In the genomic region with DNA sequence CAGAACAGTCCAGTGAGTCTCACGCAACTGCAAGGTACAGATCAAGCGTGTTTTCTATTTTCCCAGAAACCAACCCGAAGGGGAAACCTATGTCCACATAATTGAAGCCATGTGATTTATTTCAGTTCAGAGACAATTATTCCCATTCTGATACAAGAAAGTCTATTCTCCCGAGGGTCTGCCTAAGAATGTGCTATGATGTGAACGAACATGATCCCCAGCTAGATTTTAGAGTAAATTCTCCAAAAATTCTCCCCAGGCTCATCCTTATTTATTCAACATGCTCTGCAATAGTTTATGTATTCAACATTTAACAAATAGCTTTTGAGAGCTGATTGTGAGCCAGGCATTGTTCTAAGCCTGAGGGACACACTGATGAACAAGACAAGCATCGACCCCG, we compare ENCODE assay signal across 24 mouse cellular contexts.
DNase-seq lines count a peak whose midpoint lies in the region; ATAC-seq and TF ChIP-seq lines count a peak whose summit lies in the region.
"Had no signal": no experiment of that assay in that cellular context is flagged by ENCODE, and none has a peak within 500 bp of the region (broad histone marks: within the 10 kb centered on the region; RNA-seq: fewer than 3 reads in every experiment).

No protein-coding gene starts in this region.

- no peak for ATAC-seq in limb, embryonic 14.5 days (ENCODE audit: low FRiP score, low read depth)
- no peak for ATAC-seq in lung, embryonic 16.5 days (ENCODE audit: low read depth)
- peak; percentile 64 for ATAC-seq in embryonic facial prominence, embryonic 14.5 days (ENCODE audit: low read depth)
- ATAC-seq: forebrain, embryonic 15.5 days; Patski had no signal

- WGBS in limb, embryonic 14.5 days: 62% methylated on average over 7 of the region's 7 CpGs
- WGBS in limb, embryonic 10.5 days: 87% methylated on average over 7 of the region's 7 CpGs
- WGBS in lung, embryonic 16.5 days: 79% methylated on average over 7 of the region's 7 CpGs
- 38% methylated on average over 7 of the region's 7 CpGs for whole genome bisulfite sequencing in embryonic facial prominence, embryonic 14.5 days

- H3K4me1 ChIP-seq in limb, embryonic 14.5 days (ENCODE audit: control insufficient read depth, insufficient read depth, low read length): peaks cover 17% of the 10 kb centered on the region
- peaks cover 8% of the 10 kb centered on the region; the same call in 1 of the 2 replicates for H3K4me1 ChIP-seq in limb, embryonic 10.5 days
- peaks cover 7% of the 10 kb centered on the region; the same call in 1 of the 2 replicates for H3K4me1 ChIP-seq in lung, embryonic 16.5 days (replicated peaks; ENCODE audit: control insufficient read depth, insufficient read depth, low read length)
- H3K4me1 ChIP-seq in embryonic facial prominence, embryonic 14.5 days (ENCODE audit: control insufficient read depth, insufficient read depth, low read length): peaks cover 10% of the 10 kb centered on the region
- H3K4me1 ChIP-seq: forebrain, embryonic 15.5 days; heart, embryonic 10.5 days; hindbrain, embryonic 12.5 days; hindbrain, embryonic 15.5 days had no signal

- no peak overlapping the region for H3K4me3 ChIP-seq in limb, embryonic 14.5 days (replicated peaks; ENCODE audit: low read length)
- no peak overlapping the region for H3K4me3 ChIP-seq in limb, embryonic 10.5 days
- H3K4me3 ChIP-seq in lung, embryonic 16.5 days (ENCODE audit: low read length): no peak overlapping the region
- H3K4me3 ChIP-seq in embryonic facial prominence, embryonic 14.5 days (ENCODE audit: low read depth, low read length): no peak overlapping the region
- H3K4me3 ChIP-seq: erythroblast, embryonic 14.5 days; forebrain, embryonic 12.5 days; forebrain, embryonic 15.5 days; heart, adult 2 months; heart, embryonic 10.5 days; heart, embryonic 13.5 days; hindbrain, embryonic 12.5 days; hindbrain, embryonic 15.5 days had no signal

- peak; percentile 53 for DNase-seq in limb, embryonic 14.5 days (ENCODE audit: low spot score)
- no peak for DNase-seq in limb, embryonic 10.5 days (ENCODE audit: low spot score)
- no peak for DNase-seq in lung, postnatal 25 days (ENCODE audit: low spot score)
- peak; percentile 92 for DNase-seq in embryonic facial prominence, embryonic 14.5 days (ENCODE audit: low spot score)
- DNase-seq in MN1 (ENCODE audit: low spot score): no peak
- no peak for DNase-seq in heart, postnatal 4 days
- DNase-seq in adrenal gland, postnatal 25 days: no peak
- DNase-seq: adrenal gland, postnatal 10 days; cerebellum, adult 11 months; cerebellum, adult 2 months; cerebellum, adult 9-11 months; cerebellum, postnatal 25 days; gastrocnemius, postnatal 36 days; heart, adult 2 months; heart, postnatal 14 days had no signal

- H3K9ac ChIP-seq in limb, embryonic 14.5 days (ENCODE audit: low read depth, low read length, severe bottlenecking): no peak overlapping the region
- H3K9ac ChIP-seq in lung, embryonic 16.5 days (ENCODE audit: low read length): no peak overlapping the region
- H3K9ac ChIP-seq in embryonic facial prominence, embryonic 14.5 days (ENCODE audit: low read depth, low read length): no peak overlapping the region
- H3K9ac ChIP-seq: forebrain, embryonic 12.5 days; forebrain, embryonic 15.5 days; heart, embryonic 13.5 days; hindbrain, embryonic 12.5 days; hindbrain, embryonic 15.5 days had no signal

- no peak overlapping the region for H3K4me2 ChIP-seq in limb, embryonic 14.5 days (replicated peaks; ENCODE audit: low read depth, low read length, severe bottlenecking)
- no peak overlapping the region for H3K4me2 ChIP-seq in lung, embryonic 16.5 days (ENCODE audit: low read depth, low read length)
- no peak overlapping the region for H3K4me2 ChIP-seq in embryonic facial prominence, embryonic 14.5 days (ENCODE audit: low read depth, low read length)
- H3K4me2 ChIP-seq: forebrain, embryonic 12.5 days; forebrain, embryonic 15.5 days; heart, embryonic 13.5 days; hindbrain, embryonic 12.5 days; hindbrain, embryonic 15.5 days had no signal

- no peaks in the 10 kb centered on the region for H3K27me3 ChIP-seq in limb, embryonic 14.5 days (ENCODE audit: control insufficient read depth, insufficient read depth, low read length)
- H3K27me3 ChIP-seq in limb, embryonic 10.5 days (ENCODE audit: low read depth, poor library complexity, severe bottlenecking): no peaks in the 10 kb centered on the region
- H3K27me3 ChIP-seq in lung, embryonic 16.5 days (ENCODE audit: control insufficient read depth, insufficient read depth, low read depth, low read length): no peaks in the 10 kb centered on the region
- no peaks in the 10 kb centered on the region for H3K27me3 ChIP-seq in embryonic facial prominence, embryonic 14.5 days (replicated peaks; ENCODE audit: control insufficient read depth, insufficient read depth, low read length)
- H3K27me3 ChIP-seq: forebrain, embryonic 12.5 days; forebrain, embryonic 15.5 days; heart, embryonic 13.5 days; hindbrain, embryonic 12.5 days; hindbrain, embryonic 15.5 days; Patski had no signal

- H3K36me3 ChIP-seq in limb, embryonic 14.5 days (ENCODE audit: control insufficient read depth, insufficient read depth, low read length): no peaks in the 10 kb centered on the region
- no peaks in the 10 kb centered on the region for H3K36me3 ChIP-seq in limb, embryonic 10.5 days
- H3K36me3 ChIP-seq in lung, embryonic 16.5 days (ENCODE audit: control insufficient read depth, insufficient read depth, low read length): no peaks in the 10 kb centered on the region
- H3K36me3 ChIP-seq in embryonic facial prominence, embryonic 14.5 days (ENCODE audit: control insufficient read depth, insufficient read depth, low read length): no peaks in the 10 kb centered on the region
- H3K36me3 ChIP-seq: forebrain, embryonic 12.5 days; forebrain, embryonic 15.5 days; heart, embryonic 10.5 days; heart, embryonic 13.5 days; hindbrain, embryonic 12.5 days; hindbrain, embryonic 15.5 days had no signal

- no peak for TF ChIP-seq POLR2A in limb, embryonic 14.5 days (IDR thresholded peaks at IDR 0.05; ENCODE audit: borderline replicate concordance, extremely low read depth, insufficient read depth, insufficient read length)

- no peak overlapping the region for H3K27ac ChIP-seq in limb, embryonic 14.5 days (replicated peaks; ENCODE audit: low read depth, low read length)
- no peak overlapping the region for H3K27ac ChIP-seq in limb, embryonic 10.5 days
- H3K27ac ChIP-seq in lung, embryonic 16.5 days (ENCODE audit: low read length): peak overlapping the region; percentile 24; the same call in 1 of the 2 replicates
- H3K27ac ChIP-seq in embryonic facial prominence, embryonic 14.5 days (replicated peaks; ENCODE audit: low read depth, low read length): 0 out of 2 replicates have a peak overlapping the region, but pooled peaks have one; percentile 4
- H3K27ac ChIP-seq: forebrain, embryonic 12.5 days; forebrain, embryonic 15.5 days; heart, adult 2 months; heart, embryonic 10.5 days; heart, embryonic 13.5 days; hindbrain, embryonic 12.5 days; hindbrain, embryonic 15.5 days had no signal

- H3K9me3 ChIP-seq in limb, embryonic 14.5 days (ENCODE audit: control insufficient read depth, low read length): no peaks in the 10 kb centered on the region
- H3K9me3 ChIP-seq in limb, embryonic 10.5 days (replicated peaks): no peaks in the 10 kb centered on the region
- H3K9me3 ChIP-seq in lung, embryonic 16.5 days (ENCODE audit: control insufficient read depth, low read length): no peaks in the 10 kb centered on the region
- no peaks in the 10 kb centered on the region for H3K9me3 ChIP-seq in embryonic facial prominence, embryonic 14.5 days (ENCODE audit: control insufficient read depth, low read length)
- H3K9me3 ChIP-seq: forebrain, embryonic 12.5 days; forebrain, embryonic 15.5 days; heart, embryonic 10.5 days; heart, embryonic 13.5 days; hindbrain, embryonic 12.5 days; hindbrain, embryonic 15.5 days had no signal

Comparison
In these comparisons a context has a peak if more than half of its experiments do, and no peak if none do; other contexts are left out.
1. DNase-seq: peak in limb, embryonic 14.5 days (single experiment) and embryonic facial prominence, embryonic 14.5 days (single experiment); none in limb, embryonic 10.5 days (single experiment), lung, postnatal 25 days (single experiment), MN1 (single experiment), heart, postnatal 4 days (single experiment) and adrenal gland, postnatal 25 days (single experiment).
2. H3K27ac ChIP-seq: peak in lung, embryonic 16.5 days (single experiment) and embryonic facial prominence, embryonic 14.5 days (single experiment); none in limb, embryonic 14.5 days (single experiment) and limb, embryonic 10.5 days (single experiment).